Mouse (Mus musculus) MEL (cell line): Measurements from ENCODE around the gene Ubxn4. TPM values are rescaled to one million over a fixed set of nuclear protein-coding genes. Genes with fewer than 3 reads are reported as not detected.
A peak's percentile ranks its signal among the peaks of the same experiment; 100 is the strongest.
"Not testable (repeated sequence)": the region's sequence is repeated elsewhere in the genome, so short reads cannot be mapped to it uniquely, and the experiment has no call there.

Source experiments
- DNase-seq: peaks from one replicate; pipeline ENCODE4 v3.0.0; 2011; ENCODE audit warnings: low read depth, low spot score
- H3K27ac ChIP-seq: 2 replicates; pipeline ENCODE4 v1.5.1; 2012; ENCODE audit warnings: low read depth, mild to moderate bottlenecking, control low read depth, low read length, moderate library complexity; ENCODE audit not compliant: control insufficient read depth
- H3K27me3 ChIP-seq, 2 experiments: fragments of 150-350 bp in 1 of 2; sonication (generic) in 1 of 2; 2 replicates each; pipeline ENCODE4 v1.6.1; 2012; ENCODE audit warnings: low read length in 2 of 2, mild to moderate bottlenecking in 2 of 2, improper control_type of control experiment in 1 of 2, moderate library complexity in 1 of 2; ENCODE audit not compliant: insufficient read depth in 2 of 2, control insufficient read depth in 1 of 2
- H3K36me3 ChIP-seq, 2 experiments: 2 replicates each; pipeline ENCODE4 v1.6.1; 2012 to 2014; ENCODE audit warnings: low read length in 2 of 2, improper control_type of control experiment in 1 of 2, inconsistent platforms in 1 of 2, mild to moderate bottlenecking in 1 of 2; ENCODE audit not compliant: insufficient read depth in 2 of 2, control insufficient read depth in 1 of 2
- H3K4me1 ChIP-seq, 2 experiments: fragments of 150-350 bp in 1 of 2; sonication (generic) in 1 of 2; 2 replicates each; pipeline ENCODE4 v1.6.1; 2012; ENCODE audit warnings: low read length in 2 of 2, improper control_type of control experiment in 1 of 2, mild to moderate bottlenecking in 1 of 2; ENCODE audit not compliant: insufficient read depth in 2 of 2, control insufficient read depth in 1 of 2
- H3K4me3 ChIP-seq, 2 experiments: fragments of 150-350 bp in 1 of 2; sonication (generic) in 1 of 2; 2 replicates each; pipeline ENCODE4 v1.5.1; 2012; ENCODE audit warnings: low read depth in 2 of 2, low read length in 2 of 2, mild to moderate bottlenecking in 2 of 2, moderate library complexity in 2 of 2, control low read depth in 1 of 2, improper control_type of control experiment in 1 of 2; ENCODE audit not compliant: control insufficient read depth in 1 of 2, insufficient read depth in 1 of 2
- H3K79me2 ChIP-seq: 2 replicates; pipeline ENCODE4 v1.6.1; 2012; ENCODE audit warnings: mild to moderate bottlenecking, low read length, moderate library complexity; ENCODE audit not compliant: control insufficient read depth, poor library complexity, insufficient read depth
- H3K9ac ChIP-seq: 2 replicates; pipeline ENCODE4 v1.6.1; 2012; ENCODE audit warnings: low read depth, mild to moderate bottlenecking, control low read depth, low read length, moderate library complexity; ENCODE audit not compliant: control insufficient read depth, poor library complexity, severe bottlenecking
- H3K9me3 ChIP-seq: fragments of 150-350 bp; sonication (generic); replicated peaks from 2 replicates; pipeline ENCODE4 v1.6.1; 2012; ENCODE audit warnings: mild to moderate bottlenecking, low read length, improper control_type of control experiment, moderate library complexity; ENCODE audit not compliant: insufficient read depth
- CHD2 ChIP-seq: IDR thresholded peaks from 2 replicates; pipeline ENCODE4 v1.6.1; 2011; ENCODE audit warnings: low read length, improper control_type of control experiment
- CTCF ChIP-seq, 3 experiments: IDR thresholded peaks in 2 of 3; conservative IDR thresholded peaks in 1 of 3; 2 replicates each; pipeline ENCODE4 v1.5.1; 2011 to 2012; ENCODE audit warnings: low read length in 3 of 3, low read depth in 2 of 3, mild to moderate bottlenecking in 2 of 3, improper control_type of control experiment in 1 of 3, inconsistent platforms in 1 of 3, mixed read lengths in 1 of 3, moderate library complexity in 1 of 3; ENCODE audit not compliant: control insufficient read depth in 1 of 3, insufficient read depth in 1 of 3, poor library complexity in 1 of 3, severe bottlenecking in 1 of 3
- E2F4 ChIP-seq: IDR thresholded peaks from 2 replicates; pipeline ENCODE4 v1.6.1; 2011; ENCODE audit warnings: low read depth, low read length, improper control_type of control experiment, borderline replicate concordance
- EP300 ChIP-seq, 2 experiments: IDR thresholded peaks; 2 replicates each; pipeline ENCODE4 v1.6.1; 2011; ENCODE audit warnings: improper control_type of control experiment in 2 of 2, low read length in 2 of 2, low read depth in 1 of 2, mild to moderate bottlenecking in 1 of 2
- ETS1 ChIP-seq: IDR thresholded peaks from 2 replicates; pipeline ENCODE4 v1.6.1; 2012; ENCODE audit warnings: low read depth, mild to moderate bottlenecking, inconsistent platforms, low read length, improper control_type of control experiment, moderate library complexity
- HCFC1 ChIP-seq: IDR thresholded peaks from 2 replicates; pipeline ENCODE4 v1.6.1; 2012; ENCODE audit warnings: low read depth, mild to moderate bottlenecking, inconsistent platforms, low read length, improper control_type of control experiment, moderate library complexity
- JUND ChIP-seq: IDR thresholded peaks from 2 replicates; pipeline ENCODE4 v1.6.1; 2011; ENCODE audit warnings: low read depth, mild to moderate bottlenecking, improper control_type of control experiment, low read length
- MYB ChIP-seq: IDR thresholded peaks from 2 replicates; pipeline ENCODE4 v1.6.1; 2011; ENCODE audit warnings: mild to moderate bottlenecking, low read depth, low read length, improper control_type of control experiment
- NELFE ChIP-seq: IDR thresholded peaks from 2 replicates; pipeline ENCODE4 v1.6.1; 2011; ENCODE audit warnings: low read depth, low read length, improper control_type of control experiment
- RAD21 ChIP-seq: IDR thresholded peaks from 2 replicates; pipeline ENCODE4 v1.6.1; 2011; ENCODE audit warnings: mild to moderate bottlenecking, low read depth, low read length, improper control_type of control experiment
- SMC3 ChIP-seq: IDR thresholded peaks from 2 replicates; pipeline ENCODE4 v1.6.1; 2011; ENCODE audit warnings: low read depth, low read length, improper control_type of control experiment
- TAL1 ChIP-seq: IDR thresholded peaks from 2 replicates; pipeline ENCODE4 v1.6.1; 2012; ENCODE audit warnings: mild to moderate bottlenecking, inconsistent platforms, low read length, moderate library complexity, mixed read lengths
- TCF12 ChIP-seq: IDR thresholded peaks from 2 replicates; pipeline ENCODE4 v1.6.1; 2014; ENCODE audit warnings: low read depth, mild to moderate bottlenecking, inconsistent platforms, low read length, improper control_type of control experiment, moderate library complexity
- USF1 ChIP-seq: IDR thresholded peaks from 2 replicates; pipeline ENCODE4 v1.6.1; 2014; ENCODE audit warnings: low read depth, mild to moderate bottlenecking, inconsistent platforms, low read length, improper control_type of control experiment, moderate library complexity
- USF2 ChIP-seq, 2 experiments: IDR thresholded peaks; 2 replicates each; pipeline ENCODE4 v1.6.1; 2011 to 2012; ENCODE audit warnings: improper control_type of control experiment in 2 of 2, low read length in 2 of 2, borderline replicate concordance in 1 of 2, inconsistent platforms in 1 of 2, low read depth in 1 of 2, mild to moderate bottlenecking in 1 of 2; ENCODE audit not compliant: insufficient read depth in 1 of 2
- ZC3H11A ChIP-seq: IDR thresholded peaks from 2 replicates; pipeline ENCODE4 v1.6.1; 2012; ENCODE audit warnings: low read depth, mild to moderate bottlenecking, inconsistent platforms, low read length, improper control_type of control experiment
- ZMIZ1 ChIP-seq: IDR thresholded peaks from 2 replicates; pipeline ENCODE4 v1.6.1; 2012; ENCODE audit warnings: low read depth, mild to moderate bottlenecking, inconsistent platforms, low read length, improper control_type of control experiment, moderate library complexity
- polyA plus RNA-seq, 2 experiments: library from polyadenylated mRNA; stranded (reverse) in 1 of 2; unstranded in 1 of 2; fragments of >175 nt in 1 of 2; fragments of >200 nt in 1 of 2; gene quantifications; 2 replicates each; pipeline versions ENCODE4 v1.2.1 to v1.2.4; 2012; ENCODE audit warnings: low replicate concordance in 2 of 2, low read depth in 1 of 2; ENCODE audit not compliant: insufficient read length in 2 of 2, insufficient read depth in 1 of 2, missing spikeins in 1 of 2
- total RNA-seq: library from RNA; depleted of rRNA; stranded (reverse); fragments of 300-350 nt; gene quantifications from 2 replicates; pipeline ENCODE4 v1.2.3, GENCODE M21; 2012

The Ubxn4 gene
- total and polyA plus RNA-seq, 3 experiments, result 41.0 to 66.8 TPM; not detected in 1

- H3K9ac ChIP-seq, result not testable (repeated sequence)
Measured at GRCm38 (mm10) chr1:128319266-128319665, 75.5 kb downstream of the Ubxn4 start.

GRCm38 (mm10) chr1:128323026-128323643 is 79.4 kb downstream of the Ubxn4 start:
- H3K4me1 ChIP-seq, result peaks cover 5 to 15% of the 10 kb centered on the region in 2 experiments
- DNase-seq, result peak; percentile 62
- H3K27me3 ChIP-seq, result no peaks in the 10 kb centered on the region
- H3K36me3 ChIP-seq, result peaks cover 0 to 8% of the 10 kb centered on the region in 2 experiments; a peak in 2 of 4 replicates
- H3K79me2 ChIP-seq, result no peaks in the 10 kb centered on the region
- H3K9ac ChIP-seq, result no peak overlapping the region
- no peaks in the 10 kb centered on the region for H3K9me3 ChIP-seq
- H3K4me3 ChIP-seq, result no peak overlapping the region
- no peak for TF ChIP-seq NELFE
- TF ChIP-seq ETS1, result peak; percentile 26; the same call in 1 of the 2 replicates
- 0 out of 4 replicates have a peak, but pooled peaks of 1 of the 2 experiments have one; percentile 24 for TF ChIP-seq EP300 (IDR thresholded peaks at IDR 0.05; ENCODE audit: low read depth in 1 of 2, low read length in 2 of 2)
- H3K27ac ChIP-seq, result no peak overlapping the region

More at GRCm38 (mm10) chr1:128319266-128319665, 75.5 kb downstream of the Ubxn4 start:
- not testable (repeated sequence) for H3K9me3 ChIP-seq, H3K27ac ChIP-seq, H3K4me3 ChIP-seq, H3K79me2 ChIP-seq, H3K36me3 ChIP-seq, DNase-seq, H3K27me3 ChIP-seq
- H3K4me1 ChIP-seq, result peaks cover 3 to 15% of the 10 kb centered on the region in 2 experiments

- TF ChIP-seq E2F4 (no peak), RAD21 (peak; percentile 11; the same call in 1 of the 2 replicates), HCFC1 (no peak), CHD2 (no peak), MYB (no peak), NELFE (no peak), SMC3 (0 out of 2 replicates have a peak, but pooled peaks have one; percentile 13), TCF12 (no peak), JUND (no peak), ZMIZ1 (no peak), CTCF (IDR thresholded peaks at IDR 0.05 in 2 of 3, conservative IDR thresholded peaks at IDR 0.05 in 1 of 3; ENCODE audit: control insufficient read depth in 1 of 3, insufficient read depth in 1 of 3, low read depth in 2 of 3, low read length in 3 of 3, poor library complexity in 1 of 3, severe bottlenecking in 1 of 3) (peak in 1 of 3 experiments; percentile 6; a peak in 1 of 6 replicates), TAL1 (no peak), USF1 (no peak), USF2 (IDR thresholded peaks at IDR 0.05; ENCODE audit: borderline replicate concordance in 1 of 2, insufficient read depth in 1 of 2, low read depth in 1 of 2, low read length in 2 of 2) (no peak), ZC3H11A (no peak)
- TF ChIP-seq, all 39 proteins: peak for 3
- Histone ChIP-seq H3K4me1 (peaks cover 5 to 15% of the 10 kb centered on the region in 2 experiments), H3K27ac (no peak overlapping the region), H3K9me3 (no peaks in the 10 kb centered on the region), H3K27me3 (no peaks in the 10 kb centered on the region), H3K4me3 (no peak overlapping the region), H3K79me2 (no peaks in the 10 kb centered on the region), H3K9ac (no peak overlapping the region), H3K36me3 (peaks cover 0 to 8% of the 10 kb centered on the region in 2 experiments; a peak in 2 of 4 replicates)
- no peak for DNase-seq
Measured at GRCm38 (mm10) chr1:128324776-128325175, 81.0 kb downstream of the Ubxn4 start.
